Mouse (Mus musculus): ENCODE data around the gene Tsga10. TPM values are rescaled to one million over a fixed set of nuclear protein-coding genes. Genes with fewer than 3 reads are reported as not detected.

Gene Tsga10
- polyA plus RNA-seq, 1 experiment, result 3.3 TPM

- H3K27ac ChIP-seq (ENCODE audit: insufficient read depth, low read length), result no peak overlapping the region
- TF ChIP-seq CTCF (IDR thresholded peaks at IDR 0.05; ENCODE audit: borderline replicate concordance, insufficient read depth, low read length) (no peak), POLR2A (IDR thresholded peaks at IDR 0.05; ENCODE audit: low read depth, low read length) (no peak)
- H3K4me1 ChIP-seq (ENCODE audit: control insufficient read depth, insufficient read depth, low read length), result no peaks in the 10 kb centered on the region
- no peak overlapping the region for H3K4me3 ChIP-seq (ENCODE audit: insufficient read depth, low read length)
Observed at GRCm38 (mm10) chr1:37744650-37745259, 121.5 kb downstream of the Tsga10 start.

DNA sequence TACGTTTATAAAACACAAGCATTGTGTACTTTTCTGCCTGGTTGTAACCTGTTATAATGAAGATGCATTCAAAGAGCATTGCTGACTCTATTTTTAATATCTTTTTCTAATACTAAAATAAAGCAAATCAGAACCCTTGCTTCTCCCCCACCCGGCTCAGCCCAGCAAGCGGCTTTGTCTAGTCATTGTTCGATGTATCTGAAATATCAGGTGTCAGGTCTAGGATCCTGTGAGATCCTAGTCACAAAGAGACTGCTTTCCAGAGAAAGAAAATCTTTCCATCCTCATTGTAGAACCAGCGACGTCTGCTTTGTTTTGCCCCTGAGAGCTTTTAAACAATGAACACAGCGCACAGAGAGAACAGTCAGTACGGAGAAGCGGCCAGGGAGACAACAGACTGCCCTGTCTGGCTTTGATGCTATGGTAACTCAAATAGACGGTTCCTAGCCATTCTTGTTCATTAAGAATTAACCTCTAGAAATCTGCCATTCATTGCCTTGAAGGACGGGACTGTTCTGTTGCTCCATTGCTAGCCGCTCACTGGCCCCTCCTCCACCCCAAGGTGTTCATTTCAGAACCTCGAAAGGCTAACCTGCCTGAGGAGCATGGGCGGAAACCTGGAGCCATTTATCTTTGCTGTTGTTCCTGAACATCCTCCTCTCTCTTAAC, 123.5 kb downstream of the Tsga10 start:
- Histone ChIP-seq H3K4me3 (ENCODE audit: insufficient read depth, low read length) (no peak overlapping the region), H3K4me1 (ENCODE audit: control insufficient read depth, insufficient read depth, low read length) (no peaks in the 10 kb centered on the region), H3K27ac (ENCODE audit: insufficient read depth, low read length) (no peak overlapping the region)
- no peak for TF ChIP-seq POLR2A (IDR thresholded peaks at IDR 0.05; ENCODE audit: low read depth, low read length)
- TF ChIP-seq CTCF (IDR thresholded peaks at IDR 0.05; ENCODE audit: borderline replicate concordance, insufficient read depth, low read length), result no peak

- Histone ChIP-seq H3K27ac (ENCODE audit: insufficient read depth, low read length) (no peak overlapping the region), H3K4me1 (ENCODE audit: control insufficient read depth, insufficient read depth, low read length) (no peaks in the 10 kb centered on the region), H3K4me3 (ENCODE audit: insufficient read depth, low read length) (no peak overlapping the region)
- no peak for TF ChIP-seq POLR2A (IDR thresholded peaks at IDR 0.05; ENCODE audit: low read depth, low read length)
- no peak for TF ChIP-seq CTCF (IDR thresholded peaks at IDR 0.05; ENCODE audit: borderline replicate concordance, insufficient read depth, low read length)
Observed at GRCm38 (mm10) chr1:37742126-37742525, 124.1 kb downstream of the Tsga10 start.

GRCm38 (mm10) chr1:37740161-37740802, 125.9 kb downstream of the Tsga10 start:
- TF ChIP-seq POLR2A (IDR thresholded peaks at IDR 0.05; ENCODE audit: low read depth, low read length) (no peak), CTCF (IDR thresholded peaks at IDR 0.05; ENCODE audit: borderline replicate concordance, insufficient read depth, low read length) (no peak)
- Histone ChIP-seq H3K4me1 (ENCODE audit: control insufficient read depth, insufficient read depth, low read length) (no peaks in the 10 kb centered on the region), H3K4me3 (ENCODE audit: insufficient read depth, low read length) (no peak overlapping the region), H3K27ac (ENCODE audit: insufficient read depth, low read length) (no peak overlapping the region)

DNA sequence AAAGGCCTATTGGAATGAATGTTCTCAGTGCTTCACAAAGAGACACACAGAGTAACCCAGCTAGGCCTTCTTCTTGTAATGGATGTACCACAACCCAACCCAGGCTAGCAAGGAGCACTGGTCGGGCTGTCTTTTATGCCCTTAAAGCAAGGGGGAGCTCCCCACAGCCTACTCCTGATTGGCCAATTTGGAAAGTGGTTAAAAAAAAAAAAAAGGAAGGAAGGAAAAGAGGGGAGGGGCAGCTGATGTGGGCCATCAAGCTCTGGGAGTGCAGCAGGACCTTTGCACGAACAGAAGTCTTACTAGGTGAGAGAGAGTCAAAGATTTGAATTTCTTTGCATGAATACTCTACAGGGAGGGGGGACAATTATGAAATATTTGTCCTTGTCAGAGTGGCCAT, 127.3 kb downstream of the Tsga10 start:
- no peak for TF ChIP-seq CTCF (IDR thresholded peaks at IDR 0.05; ENCODE audit: borderline replicate concordance, insufficient read depth, low read length)
- no peak overlapping the region for H3K27ac ChIP-seq (ENCODE audit: insufficient read depth, low read length)
- no peaks in the 10 kb centered on the region for H3K4me1 ChIP-seq (ENCODE audit: control insufficient read depth, insufficient read depth, low read length)
- H3K4me3 ChIP-seq (ENCODE audit: insufficient read depth, low read length), result no peak overlapping the region

GRCm38 (mm10) chr1:37737045-37737444, 129.2 kb downstream of the Tsga10 start:
- no peak for TF ChIP-seq CTCF (IDR thresholded peaks at IDR 0.05; ENCODE audit: borderline replicate concordance, insufficient read depth, low read length)
- TF ChIP-seq POLR2A (IDR thresholded peaks at IDR 0.05; ENCODE audit: low read depth, low read length), result no peak
- Histone ChIP-seq H3K4me1 (ENCODE audit: control insufficient read depth, insufficient read depth, low read length) (no peaks in the 10 kb centered on the region), H3K27ac (ENCODE audit: insufficient read depth, low read length) (no peak overlapping the region), H3K4me3 (ENCODE audit: insufficient read depth, low read length) (no peak overlapping the region)

DNA sequence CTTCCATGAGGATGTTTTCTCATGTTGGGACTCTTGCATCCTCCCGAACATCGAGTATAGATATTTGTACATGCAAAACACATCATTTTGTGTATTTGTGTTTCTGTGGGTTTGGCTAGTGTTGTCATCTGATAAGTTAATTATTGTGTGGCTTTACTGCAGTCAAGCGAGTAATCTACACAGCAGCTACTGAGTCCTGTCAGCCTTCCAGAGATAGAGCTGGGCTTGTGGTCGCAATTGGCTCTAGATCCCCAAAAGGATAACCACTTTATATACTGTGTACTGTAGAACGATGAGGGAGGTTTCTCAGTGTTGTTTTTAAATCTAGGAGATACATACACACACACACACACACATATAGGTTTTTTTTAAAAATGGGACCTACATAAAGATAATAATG, 130.3 kb downstream of the Tsga10 start:
- TF ChIP-seq POLR2A (IDR thresholded peaks at IDR 0.05; ENCODE audit: low read depth, low read length), result no peak
- TF ChIP-seq CTCF (IDR thresholded peaks at IDR 0.05; ENCODE audit: borderline replicate concordance, insufficient read depth, low read length), result no peak
- Histone ChIP-seq H3K4me3 (ENCODE audit: insufficient read depth, low read length) (no peak overlapping the region), H3K27ac (ENCODE audit: insufficient read depth, low read length) (no peak overlapping the region)

GRCm38 (mm10) chr1:37734841-37735240, 131.4 kb downstream of the Tsga10 start:
- Histone ChIP-seq H3K4me1 (ENCODE audit: control insufficient read depth, insufficient read depth, low read length) (no peaks in the 10 kb centered on the region), H3K4me3 (ENCODE audit: insufficient read depth, low read length) (no peak overlapping the region), H3K27ac (ENCODE audit: insufficient read depth, low read length) (no peak overlapping the region)
- TF ChIP-seq CTCF (IDR thresholded peaks at IDR 0.05; ENCODE audit: borderline replicate concordance, insufficient read depth, low read length) (no peak), POLR2A (IDR thresholded peaks at IDR 0.05; ENCODE audit: low read depth, low read length) (no peak)

More for the DNA sequence above, 130.3 kb downstream of the Tsga10 start:
- no peaks in the 10 kb centered on the region for H3K4me1 ChIP-seq (ENCODE audit: control insufficient read depth, insufficient read depth, low read length)

DNA sequence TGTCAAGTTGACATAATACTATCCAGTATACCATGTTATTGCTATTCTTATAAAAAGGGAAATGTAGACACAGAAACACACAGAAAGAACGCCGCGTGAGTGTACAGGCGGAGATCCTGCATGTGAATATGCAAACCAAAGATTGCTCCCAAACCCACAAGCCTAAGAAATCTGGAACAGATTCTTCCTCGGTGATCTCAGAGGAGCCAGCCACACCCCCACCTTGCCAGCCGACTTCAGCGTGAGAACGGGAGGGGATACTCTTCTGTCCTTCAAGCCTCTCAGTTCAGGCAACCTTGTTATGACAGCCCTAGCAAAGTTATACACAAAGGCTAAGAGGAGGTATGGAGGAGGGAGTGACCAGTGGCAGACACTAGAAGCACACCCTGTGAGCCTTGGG, 136.9 kb downstream of the Tsga10 start:
- Histone ChIP-seq H3K27ac (ENCODE audit: insufficient read depth, low read length) (no peak overlapping the region), H3K4me1 (ENCODE audit: control insufficient read depth, insufficient read depth, low read length) (no peaks in the 10 kb centered on the region), H3K4me3 (ENCODE audit: insufficient read depth, low read length) (no peak overlapping the region)
- TF ChIP-seq CTCF (IDR thresholded peaks at IDR 0.05; ENCODE audit: borderline replicate concordance, insufficient read depth, low read length) (no peak), POLR2A (IDR thresholded peaks at IDR 0.05; ENCODE audit: low read depth, low read length) (no peak)

- TF ChIP-seq CTCF (IDR thresholded peaks at IDR 0.05; ENCODE audit: borderline replicate concordance, insufficient read depth, low read length) (no peak), POLR2A (IDR thresholded peaks at IDR 0.05; ENCODE audit: low read depth, low read length) (no peak)
- Histone ChIP-seq H3K4me3 (ENCODE audit: insufficient read depth, low read length) (no peak overlapping the region), H3K27ac (ENCODE audit: insufficient read depth, low read length) (no peak overlapping the region), H3K4me1 (ENCODE audit: control insufficient read depth, insufficient read depth, low read length) (no peaks in the 10 kb centered on the region)
Observed at GRCm38 (mm10) chr1:37728053-37728452, 138.2 kb downstream of the Tsga10 start.
